Mouse (Mus musculus): ENCODE results near the gene Shmt2. TPM values are rescaled to one million over a fixed set of nuclear protein-coding genes. Genes with fewer than 3 reads are reported as not detected.
A peak's percentile ranks its signal among the peaks of the same experiment; 100 is the strongest.

Gene Shmt2
- polyA plus RNA-seq, 1 experiment from 2014 or later: 101 TPM

GRCm38 (mm10) chr10:127490160-127491127 lies 31.8 kb downstream of the Shmt2 start:
- Histone ChIP-seq H3K4me2 (no peak overlapping the region), H3K9ac (no peak overlapping the region), H3K27ac (ENCODE audit: low read depth) (no peak overlapping the region), H3K4me1 (ENCODE audit: insufficient read depth) (no peaks in the 10 kb centered on the region), H3K36me3 (ENCODE audit: insufficient read depth) (peaks cover 74% of the 10 kb centered on the region), H3K4me3 (ENCODE audit: low read depth, low read length) (no peak overlapping the region), H3K9me3 (ENCODE audit: low read depth, low read length) (no peaks in the 10 kb centered on the region), H3K27me3 (ENCODE audit: insufficient read depth, low read length) (no peaks in the 10 kb centered on the region)
- no peak for TF ChIP-seq CTCF (IDR thresholded peaks at IDR 0.05; ENCODE audit: low read depth)
- no peak for ATAC-seq (ENCODE audit: insufficient read depth)
- 85% methylated on average over 18 of the region's 18 CpGs for WGBS
- no peak for DNase-seq

GRCm38 (mm10) chr10:127488856-127489255 lies 33.4 kb downstream of the Shmt2 start:
- ATAC-seq (ENCODE audit: insufficient read depth): no peak
- Histone ChIP-seq H3K36me3 (ENCODE audit: insufficient read depth) (peaks cover 75% of the 10 kb centered on the region), H3K9ac (no peak overlapping the region), H3K27me3 (ENCODE audit: insufficient read depth, low read length) (no peaks in the 10 kb centered on the region), H3K4me3 (ENCODE audit: low read depth, low read length) (no peak overlapping the region), H3K9me3 (ENCODE audit: low read depth, low read length) (no peaks in the 10 kb centered on the region), H3K4me1 (ENCODE audit: insufficient read depth) (no peaks in the 10 kb centered on the region), H3K27ac (ENCODE audit: low read depth) (no peak overlapping the region), H3K4me2 (no peak overlapping the region)
- WGBS: 89% methylated on average over 7 of the region's 7 CpGs
- DNase-seq: no peak
- TF ChIP-seq CTCF (IDR thresholded peaks at IDR 0.05; ENCODE audit: low read depth): no peak

GRCm38 (mm10) chr10:127485235-127485634 lies 37.0 kb downstream of the Shmt2 start:
- Histone ChIP-seq H3K4me3 (ENCODE audit: low read depth, low read length) (no peak overlapping the region), H3K4me2 (no peak overlapping the region), H3K36me3 (ENCODE audit: insufficient read depth) (peaks cover 60% of the 10 kb centered on the region), H3K9ac (no peak overlapping the region), H3K4me1 (ENCODE audit: insufficient read depth) (no peaks in the 10 kb centered on the region), H3K27me3 (ENCODE audit: insufficient read depth, low read length) (no peaks in the 10 kb centered on the region), H3K27ac (ENCODE audit: low read depth) (no peak overlapping the region), H3K9me3 (ENCODE audit: low read depth, low read length) (no peaks in the 10 kb centered on the region)
- no peak for TF ChIP-seq CTCF (IDR thresholded peaks at IDR 0.05; ENCODE audit: low read depth)
- ATAC-seq (ENCODE audit: insufficient read depth) (no peak), DNase-seq (no peak)
- 82% methylated on average over 10 of the region's 10 CpGs for whole genome bisulfite sequencing

GRCm38 (mm10) chr10:127480833-127481813 lies 41.1 kb downstream of the Shmt2 start:
- Histone ChIP-seq H3K9ac (no peak overlapping the region), H3K9me3 (ENCODE audit: low read depth, low read length) (no peaks in the 10 kb centered on the region), H3K4me1 (ENCODE audit: insufficient read depth) (no peaks in the 10 kb centered on the region), H3K4me2 (no peak overlapping the region), H3K36me3 (ENCODE audit: insufficient read depth) (peaks cover 54% of the 10 kb centered on the region), H3K4me3 (ENCODE audit: low read depth, low read length) (no peak overlapping the region), H3K27me3 (ENCODE audit: insufficient read depth, low read length) (no peaks in the 10 kb centered on the region), H3K27ac (ENCODE audit: low read depth) (no peak overlapping the region; the same call in 1 of the 2 replicates)
- DNase-seq: peak; percentile 69
- WGBS: 67% methylated on average over 19 of the region's 19 CpGs
- no peak for TF ChIP-seq CTCF (IDR thresholded peaks at IDR 0.05; ENCODE audit: low read depth)
- ATAC-seq (ENCODE audit: insufficient read depth): peak; percentile 74; the same call in 1 of the 2 replicates

- H3K9ac ChIP-seq: no peak overlapping the region
- no peaks in the 10 kb centered on the region for H3K9me3 ChIP-seq (ENCODE audit: low read depth, low read length)
- DNase-seq: peak; percentile 77
- peak; percentile 63 for TF ChIP-seq CTCF (IDR thresholded peaks at IDR 0.05; ENCODE audit: low read depth)
- no peaks in the 10 kb centered on the region for H3K27me3 ChIP-seq (ENCODE audit: insufficient read depth, low read length)
- 89% methylated on average over 4 of the region's 4 CpGs for WGBS
- H3K4me3 ChIP-seq (ENCODE audit: low read depth, low read length): no peak overlapping the region
- H3K36me3 ChIP-seq (ENCODE audit: insufficient read depth): peaks cover 44% of the 10 kb centered on the region
- H3K4me1 ChIP-seq (ENCODE audit: insufficient read depth): no peaks in the 10 kb centered on the region
- no peak for ATAC-seq (ENCODE audit: insufficient read depth)
- no peak overlapping the region for H3K27ac ChIP-seq (ENCODE audit: low read depth)
- no peak overlapping the region for H3K4me2 ChIP-seq
These were observed 43.1 kb downstream of the Shmt2 start for GRCm38 (mm10) chr10:127479131-127479530.

- Histone ChIP-seq H3K27me3 (ENCODE audit: insufficient read depth, low read length) (no peaks in the 10 kb centered on the region), H3K4me3 (ENCODE audit: low read depth, low read length) (no peak overlapping the region), H3K27ac (ENCODE audit: low read depth) (no peak overlapping the region), H3K9me3 (ENCODE audit: low read depth, low read length) (no peaks in the 10 kb centered on the region), H3K36me3 (ENCODE audit: insufficient read depth) (peaks cover 32% of the 10 kb centered on the region), H3K4me2 (no peak overlapping the region), H3K4me1 (ENCODE audit: insufficient read depth) (no peaks in the 10 kb centered on the region), H3K9ac (no peak overlapping the region)
- ATAC-seq (ENCODE audit: insufficient read depth) (no peak), DNase-seq (no peak)
- 82% methylated on average over 7 of the region's 7 CpGs for WGBS
- TF ChIP-seq CTCF (IDR thresholded peaks at IDR 0.05; ENCODE audit: low read depth): no peak
These were observed 44.9 kb downstream of the Shmt2 start for GRCm38 (mm10) chr10:127477301-127477700.
